In genomic region chr14:57856037-57856436, GRCm38 (mm10) we compare ENCODE assay signal across 7 mouse cellular contexts. TPM values are rescaled to one million over a fixed set of nuclear protein-coding genes. Genes with fewer than 3 reads are reported as not detected.
DNase-seq lines count a peak whose midpoint lies in the region; ATAC-seq and TF ChIP-seq lines count a peak whose summit lies in the region.
"Not testable (repeated sequence)": the region's sequence is repeated elsewhere in the genome, so short reads cannot be mapped to it uniquely, and the experiment has no call there.
"Had no signal": no experiment of that assay in that cellular context is flagged by ENCODE, and none has a peak within 500 bp of the region (broad histone marks: within the 10 kb centered on the region; RNA-seq: fewer than 3 reads in every experiment).

No protein-coding gene starts in this region.

- H3K4me2 ChIP-seq in liver, postnatal 0 days (ENCODE audit: low read depth, low read length) = not testable (repeated sequence)

- TF ChIP-seq CTCF in gastrocnemius, adult 2 months (IDR thresholded peaks at IDR 0.05) = peak; percentile 31; the same call in 1 of the 2 replicates
- TF ChIP-seq CTCF in layer of hippocampus, adult 2 months (conservative IDR thresholded peaks at IDR 0.05) = peak; percentile 51
- TF ChIP-seq CTCF in liver, postnatal 0 days (IDR thresholded peaks at IDR 0.05; ENCODE audit: low read depth) = peak; percentile 20; the same call in 1 of the 2 replicates

- ATAC-seq in CD4-positive, CD25-positive, alpha-beta regulatory T cell, adult 4 months = peak; percentile 41
- ATAC-seq in inflammation-experienced regulatory T-cells, adult 6 months = peak; percentile 70
- not testable (repeated sequence) for ATAC-seq in liver, postnatal 0 days

- not testable (repeated sequence) for H3K9ac ChIP-seq in liver, postnatal 0 days (replicated peaks)

- not testable (repeated sequence) for DNase-seq in gastrocnemius, adult 2 months; layer of hippocampus, adult 2 months (ENCODE audit: low spot score in 2 of 2); liver, postnatal 0 days
- DNase-seq in splenic B cell, adult 2 months (ENCODE audit: low read depth, low spot score) = peak; percentile 17

- H3K27ac ChIP-seq in gastrocnemius, adult 2 months; layer of hippocampus, adult 2 months; liver, postnatal 0 days (ENCODE audit: low read depth): not testable (repeated sequence)

- not testable (repeated sequence) for TF ChIP-seq EP300 in liver, postnatal 0 days (IDR thresholded peaks at IDR 0.05; ENCODE audit: low read depth)

- not testable (repeated sequence) for H3K9me3 ChIP-seq in liver, postnatal 0 days (ENCODE audit: low read length)

- not testable (repeated sequence) for H3K4me3 ChIP-seq in gastrocnemius, adult 2 months; layer of hippocampus, adult 2 months; liver, postnatal 0 days (ENCODE audit: low read depth, low read length)

- intact Hi-C loops in gastrocnemius, adult 2 months (cut with DNase I) = not testable (repeated sequence)

- H3K27me3 ChIP-seq in liver, postnatal 0 days (ENCODE audit: insufficient read depth, low read length); splenic B cell, adult 2 months (ENCODE audit: control insufficient read depth, insufficient read depth, low read length, poor library complexity, severe bottlenecking): not testable (repeated sequence)

- H3K4me1 ChIP-seq in liver, postnatal 0 days (ENCODE audit: insufficient read depth) = not testable (repeated sequence)

- not testable (repeated sequence) for H3K36me3 ChIP-seq in liver, postnatal 0 days (replicated peaks; ENCODE audit: insufficient read depth, low read length); splenic B cell, adult 2 months (ENCODE audit: control insufficient read depth, insufficient read depth, low read length, poor library complexity, severe bottlenecking)

RNA-seq across cellular contexts. Expression of gene Mrpl57, which starts 30.0 kb away (rescaled TPM):
- polyA plus RNA-seq in CD4-positive, CD25-positive, alpha-beta regulatory T cell, adult 4 months (2017; shearing (Covaris generic)) = 10 to 100 TPM; 74.0 to 89.4 TPM
- total RNA-seq in gastrocnemius, adult 2 months (2021) = 10 to 100 TPM; 64.1 to 72.6 TPM
- 100 to 1,000 TPM in 2 of 3 experiments, 10 to 100 TPM in 1; 88.4 to 144 (median 106) TPM for polyA plus RNA-seq in inflammation-experienced regulatory T-cells, adult 6 months (2017; shearing (Covaris generic))
- 10 to 100 TPM; 67.4 to 75.9 TPM for total RNA-seq in layer of hippocampus, adult 2 months (2021)
- 160 and 163 TPM in 2 replicates for polyA plus RNA-seq in liver, postnatal 0 days (2015; fragmentation: Nextera tagmentation; extraction: Ambion mirVana)

RNA-seq across cellular contexts. Expression of gene Ska3, which starts 30.1 kb away (rescaled TPM):
- polyA plus RNA-seq in CD4-positive, CD25-positive, alpha-beta regulatory T cell, adult 4 months (2017; shearing (Covaris generic)) = 1 to 10 TPM; 1.7 to 4.1 TPM
- not detected for total RNA-seq in gastrocnemius, adult 2 months (2021)
- polyA plus RNA-seq in inflammation-experienced regulatory T-cells, adult 6 months (2017; shearing (Covaris generic)) = 10 to 100 TPM in 1 of 3 experiments, 1 to 10 TPM in 2; 2.4 to 22.5 (median 3.3) TPM
- 1 to 10 TPM in 1 of 2 experiments, under 1 TPM in 1; 0.97 to 1.3 TPM for total RNA-seq in layer of hippocampus, adult 2 months (2021)
- 5.5 and 7.0 TPM in 2 replicates for polyA plus RNA-seq in liver, postnatal 0 days (2015; fragmentation: Nextera tagmentation; extraction: Ambion mirVana)

RNA-seq across cellular contexts. Expression of gene Zdhhc20, which starts 34.0 kb away (rescaled TPM):
- 100 to 1,000 TPM; 212 to 215 TPM for polyA plus RNA-seq in CD4-positive, CD25-positive, alpha-beta regulatory T cell, adult 4 months (2017; shearing (Covaris generic))
- total RNA-seq in gastrocnemius, adult 2 months (2021) = 1 to 10 TPM; 3.6 to 5.1 TPM
- 100 to 1,000 TPM; 173 to 226 (median 184) TPM for polyA plus RNA-seq in inflammation-experienced regulatory T-cells, adult 6 months (2017; shearing (Covaris generic))
- 10 to 100 TPM; 40.0 to 41.7 TPM for total RNA-seq in layer of hippocampus, adult 2 months (2021)
- 10.0 and 12.9 TPM in 2 replicates for polyA plus RNA-seq in liver, postnatal 0 days (2015; fragmentation: Nextera tagmentation; extraction: Ambion mirVana)
- polyA plus RNA-seq: erythroblast, embryonic 14.5 days had no signal

RNA-seq across cellular contexts. Expression of gene Sap18, which starts 58.1 kb away (rescaled TPM):
- polyA plus RNA-seq in CD4-positive, CD25-positive, alpha-beta regulatory T cell, adult 4 months (2017; shearing (Covaris generic)) = 100 to 1,000 TPM; 177 to 178 TPM
- total RNA-seq in gastrocnemius, adult 2 months (2021) = 10 to 100 TPM; 54.8 to 73.6 TPM
- 100 to 1,000 TPM; 170 to 224 (median 195) TPM for polyA plus RNA-seq in inflammation-experienced regulatory T-cells, adult 6 months (2017; shearing (Covaris generic))
- total RNA-seq in layer of hippocampus, adult 2 months (2021) = 10 to 100 TPM; 47.7 to 67.6 TPM
- 11.1 and 12.2 TPM in 2 replicates for polyA plus RNA-seq in liver, postnatal 0 days (2015; fragmentation: Nextera tagmentation; extraction: Ambion mirVana)

Comparison
In these comparisons a context has a peak if more than half of its experiments do, and no peak if none do; other contexts are left out.
1. RNA of gene Zdhhc20, which starts 34.0 kb away (polyA plus RNA-seq): 212 to 215 TPM in CD4-positive, CD25-positive, alpha-beta regulatory T cell, adult 4 months and 173 to 226 TPM in inflammation-experienced regulatory T-cells, adult 6 months; 10.0 to 12.9 TPM in liver, postnatal 0 days; every median in the first group is over 10 times any median in the second.
2. Peak in every context shown above with its lines, with median percentiles within 50 percentile points of each other: CTCF ChIP-seq.